Mouse (Mus musculus): ENCODE measurements at regions not wholly inside any gene's neighbourhood (a gene's known extent, or its start where the extent isn't known, plus 50 kb on each side); places are given as distances from the start of the nearest gene placed in this dataset.

GRCm38 (mm10) chr8:34607426-34607825 is 495.9 kb upstream of the Gm10131 start:
- Histone ChIP-seq H3K27me3 (ENCODE audit: control insufficient read depth, insufficient read depth, insufficient read length) (no peaks in the 10 kb centered on the region), H3K36me3 (ENCODE audit: control insufficient read depth, insufficient read depth) (no peaks in the 10 kb centered on the region), H3K79me3 (ENCODE audit: low read depth) (no peaks in the 10 kb centered on the region), H3K4me3 (ENCODE audit: insufficient read depth, poor library complexity, severe bottlenecking) (no peak overlapping the region), H3ac (ENCODE audit: control insufficient read depth, insufficient read length, low read depth) (no peak overlapping the region), H3K79me2 (ENCODE audit: control insufficient read depth, insufficient read depth) (no peaks in the 10 kb centered on the region)
- no peak for TF ChIP-seq FOSL1 (IDR thresholded peaks at IDR 0.05; ENCODE audit: insufficient read depth, low read length, poor library complexity, severe bottlenecking)
- TF ChIP-seq MYOG (IDR thresholded peaks at IDR 0.05; ENCODE audit: control insufficient read depth, extremely low read depth, insufficient read length), result no peak
- no peak for TF ChIP-seq CEBPB (IDR thresholded peaks at IDR 0.05; ENCODE audit: low read depth)
- no peak for TF ChIP-seq CTCF (IDR thresholded peaks at IDR 0.05; ENCODE audit: control insufficient read depth, insufficient read depth, insufficient read length)

- Histone ChIP-seq H3K79me2 (ENCODE audit: control insufficient read depth, insufficient read depth) (no peaks in the 10 kb centered on the region), H3ac (ENCODE audit: control insufficient read depth, insufficient read length, low read depth) (no peak overlapping the region), H3K36me3 (ENCODE audit: control insufficient read depth, insufficient read depth) (no peaks in the 10 kb centered on the region), H3K4me3 (ENCODE audit: insufficient read depth, poor library complexity, severe bottlenecking) (no peak overlapping the region), H3K27me3 (ENCODE audit: control insufficient read depth, insufficient read depth, insufficient read length) (no peaks in the 10 kb centered on the region), H3K79me3 (ENCODE audit: low read depth) (no peaks in the 10 kb centered on the region)
- TF ChIP-seq CEBPB (IDR thresholded peaks at IDR 0.05; ENCODE audit: low read depth) (no peak), MYOD1 (IDR thresholded peaks at IDR 0.05; ENCODE audit: control insufficient read depth, insufficient read length, low read depth) (no peak), USF1 (IDR thresholded peaks at IDR 0.05; ENCODE audit: low read depth) (no peak), MYOG (IDR thresholded peaks at IDR 0.05; ENCODE audit: control insufficient read depth, extremely low read depth, insufficient read length) (no peak), CTCF (IDR thresholded peaks at IDR 0.05; ENCODE audit: control insufficient read depth, insufficient read depth, insufficient read length) (no peak), FOSL1 (IDR thresholded peaks at IDR 0.05; ENCODE audit: insufficient read depth, low read length, poor library complexity, severe bottlenecking) (no peak), MAX (IDR thresholded peaks at IDR 0.05) (no peak)
Observed at GRCm38 (mm10) chr8:34605031-34605430, 493.5 kb upstream of the Gm10131 start.

GRCm38 (mm10) chr8:34604581-34604980 is 493.0 kb upstream of the Gm10131 start:
- no peak for TF ChIP-seq USF1 (IDR thresholded peaks at IDR 0.05; ENCODE audit: low read depth)
- no peak for TF ChIP-seq MAX (IDR thresholded peaks at IDR 0.05)
- no peak for TF ChIP-seq CTCF (IDR thresholded peaks at IDR 0.05; ENCODE audit: control insufficient read depth, insufficient read depth, insufficient read length)
- no peak for TF ChIP-seq MYOG (IDR thresholded peaks at IDR 0.05; ENCODE audit: control insufficient read depth, extremely low read depth, insufficient read length)
- TF ChIP-seq CEBPB (IDR thresholded peaks at IDR 0.05; ENCODE audit: low read depth), result no peak
- TF ChIP-seq MYOD1 (IDR thresholded peaks at IDR 0.05; ENCODE audit: control insufficient read depth, insufficient read length, low read depth), result no peak
- no peak for TF ChIP-seq FOSL1 (IDR thresholded peaks at IDR 0.05; ENCODE audit: insufficient read depth, low read length, poor library complexity, severe bottlenecking)
- Histone ChIP-seq H3K36me3 (ENCODE audit: control insufficient read depth, insufficient read depth) (no peaks in the 10 kb centered on the region), H3K79me3 (ENCODE audit: low read depth) (no peaks in the 10 kb centered on the region), H3K27me3 (ENCODE audit: control insufficient read depth, insufficient read depth, insufficient read length) (no peaks in the 10 kb centered on the region), H3K79me2 (ENCODE audit: control insufficient read depth, insufficient read depth) (no peaks in the 10 kb centered on the region), H3K4me3 (ENCODE audit: insufficient read depth, poor library complexity, severe bottlenecking) (no peak overlapping the region), H3ac (ENCODE audit: control insufficient read depth, insufficient read length, low read depth) (no peak overlapping the region)

GRCm38 (mm10) chr8:34601426-34601953 is 490.0 kb upstream of the Gm10131 start:
- H3K79me2 ChIP-seq (ENCODE audit: control insufficient read depth, insufficient read depth), result no peaks in the 10 kb centered on the region
- no peaks in the 10 kb centered on the region for H3K79me3 ChIP-seq (ENCODE audit: low read depth)
- no peaks in the 10 kb centered on the region for H3K36me3 ChIP-seq (ENCODE audit: control insufficient read depth, insufficient read depth)
- no peak overlapping the region for H3ac ChIP-seq (ENCODE audit: control insufficient read depth, insufficient read length, low read depth)
- no peak overlapping the region for H3K4me3 ChIP-seq (ENCODE audit: insufficient read depth, poor library complexity, severe bottlenecking)
- H3K27me3 ChIP-seq (ENCODE audit: control insufficient read depth, insufficient read depth, insufficient read length), result no peaks in the 10 kb centered on the region
- TF ChIP-seq USF1 (IDR thresholded peaks at IDR 0.05; ENCODE audit: low read depth) (no peak), CTCF (IDR thresholded peaks at IDR 0.05; ENCODE audit: control insufficient read depth, insufficient read depth, insufficient read length) (no peak), MYOG (IDR thresholded peaks at IDR 0.05; ENCODE audit: control insufficient read depth, extremely low read depth, insufficient read length) (no peak), MYOD1 (IDR thresholded peaks at IDR 0.05; ENCODE audit: control insufficient read depth, insufficient read length, low read depth) (no peak), FOSL1 (IDR thresholded peaks at IDR 0.05; ENCODE audit: insufficient read depth, low read length, poor library complexity, severe bottlenecking) (no peak), MAX (IDR thresholded peaks at IDR 0.05) (no peak), CEBPB (IDR thresholded peaks at IDR 0.05; ENCODE audit: low read depth) (no peak)

- Histone ChIP-seq H3K79me3 (ENCODE audit: low read depth) (no peaks in the 10 kb centered on the region), H3K36me3 (ENCODE audit: control insufficient read depth, insufficient read depth) (no peaks in the 10 kb centered on the region), H3K79me2 (ENCODE audit: control insufficient read depth, insufficient read depth) (no peaks in the 10 kb centered on the region), H3K4me3 (ENCODE audit: insufficient read depth, poor library complexity, severe bottlenecking) (no peak overlapping the region), H3ac (ENCODE audit: control insufficient read depth, insufficient read length, low read depth) (no peak overlapping the region), H3K27me3 (ENCODE audit: control insufficient read depth, insufficient read depth, insufficient read length) (no peaks in the 10 kb centered on the region)
- no peak for TF ChIP-seq MYOG (IDR thresholded peaks at IDR 0.05; ENCODE audit: control insufficient read depth, extremely low read depth, insufficient read length)
- no peak for TF ChIP-seq USF1 (IDR thresholded peaks at IDR 0.05; ENCODE audit: low read depth)
- no peak for TF ChIP-seq FOSL1 (IDR thresholded peaks at IDR 0.05; ENCODE audit: insufficient read depth, low read length, poor library complexity, severe bottlenecking)
- no peak for TF ChIP-seq CTCF (IDR thresholded peaks at IDR 0.05; ENCODE audit: control insufficient read depth, insufficient read depth, insufficient read length)
- no peak for TF ChIP-seq MAX (IDR thresholded peaks at IDR 0.05)
- TF ChIP-seq MYOD1 (IDR thresholded peaks at IDR 0.05; ENCODE audit: control insufficient read depth, insufficient read length, low read depth), result no peak
- peak; percentile 38 for TF ChIP-seq CEBPB (IDR thresholded peaks at IDR 0.05; ENCODE audit: low read depth)
Observed at GRCm38 (mm10) chr8:34600880-34601279, 489.3 kb upstream of the Gm10131 start.

- Histone ChIP-seq H3K79me2 (ENCODE audit: control insufficient read depth, insufficient read depth) (no peaks in the 10 kb centered on the region), H3K27me3 (ENCODE audit: control insufficient read depth, insufficient read depth, insufficient read length) (no peaks in the 10 kb centered on the region), H3ac (ENCODE audit: control insufficient read depth, insufficient read length, low read depth) (no peak overlapping the region), H3K4me3 (ENCODE audit: insufficient read depth, poor library complexity, severe bottlenecking) (no peak overlapping the region), H3K36me3 (ENCODE audit: control insufficient read depth, insufficient read depth) (no peaks in the 10 kb centered on the region), H3K79me3 (ENCODE audit: low read depth) (no peaks in the 10 kb centered on the region)
- TF ChIP-seq USF1 (IDR thresholded peaks at IDR 0.05; ENCODE audit: low read depth) (no peak), MAX (IDR thresholded peaks at IDR 0.05) (no peak), CEBPB (IDR thresholded peaks at IDR 0.05; ENCODE audit: low read depth) (no peak), CTCF (IDR thresholded peaks at IDR 0.05; ENCODE audit: control insufficient read depth, insufficient read depth, insufficient read length) (no peak), MYOG (IDR thresholded peaks at IDR 0.05; ENCODE audit: control insufficient read depth, extremely low read depth, insufficient read length) (no peak), MYOD1 (IDR thresholded peaks at IDR 0.05; ENCODE audit: control insufficient read depth, insufficient read length, low read depth) (no peak), FOSL1 (IDR thresholded peaks at IDR 0.05; ENCODE audit: insufficient read depth, low read length, poor library complexity, severe bottlenecking) (no peak)
Observed at GRCm38 (mm10) chr8:34596593-34596992, 485.1 kb upstream of the Gm10131 start.

Measured in C2C12 (cell line).